Mouse (Mus musculus) MEL (cell line): ENCODE results near the gene Ccdc120.

Experiments
- CHD1 ChIP-seq: IDR thresholded peaks from 2 replicates; pipeline ENCODE4 v1.6.1; 2012; ENCODE audit warnings: low read depth, mild to moderate bottlenecking, inconsistent platforms, low read length, improper control_type of control experiment
- CTCF ChIP-seq, 3 experiments: IDR thresholded peaks in 2 of 3; conservative IDR thresholded peaks in 1 of 3; 2 replicates each; pipeline ENCODE4 v1.5.1; 2011 to 2012; ENCODE audit warnings: low read length in 3 of 3, low read depth in 2 of 3, mild to moderate bottlenecking in 2 of 3, improper control_type of control experiment in 1 of 3, inconsistent platforms in 1 of 3, mixed read lengths in 1 of 3, moderate library complexity in 1 of 3; ENCODE audit not compliant: control insufficient read depth in 1 of 3, insufficient read depth in 1 of 3, poor library complexity in 1 of 3, severe bottlenecking in 1 of 3
- ELF1 ChIP-seq: IDR thresholded peaks from 2 replicates; pipeline ENCODE4 v1.6.1; 2014; ENCODE audit warnings: low read depth, mild to moderate bottlenecking, inconsistent platforms, low read length, improper control_type of control experiment, moderate library complexity
- EP300 ChIP-seq, 2 experiments: IDR thresholded peaks; 2 replicates each; pipeline ENCODE4 v1.6.1; 2011; ENCODE audit warnings: improper control_type of control experiment in 2 of 2, low read length in 2 of 2, low read depth in 1 of 2, mild to moderate bottlenecking in 1 of 2
- ETS1 ChIP-seq: IDR thresholded peaks from 2 replicates; pipeline ENCODE4 v1.6.1; 2012; ENCODE audit warnings: low read depth, mild to moderate bottlenecking, inconsistent platforms, low read length, improper control_type of control experiment, moderate library complexity
- GATA1 ChIP-seq: IDR thresholded peaks from 2 replicates; pipeline ENCODE4 v1.6.1; 2011; ENCODE audit warnings: low read depth, low read length, improper control_type of control experiment
- JUND ChIP-seq: IDR thresholded peaks from 2 replicates; pipeline ENCODE4 v1.6.1; 2011; ENCODE audit warnings: low read depth, mild to moderate bottlenecking, improper control_type of control experiment, low read length
- MAX ChIP-seq: IDR thresholded peaks from 2 replicates; pipeline ENCODE4 v1.6.1; 2011; ENCODE audit warnings: low read length, improper control_type of control experiment
- MEF2A ChIP-seq: IDR thresholded peaks from 2 replicates; pipeline ENCODE4 v1.6.1; 2014; ENCODE audit warnings: low read depth, mild to moderate bottlenecking, inconsistent platforms, low read length, improper control_type of control experiment; ENCODE audit not compliant: poor library complexity, insufficient replicate concordance, severe bottlenecking; ENCODE audit errors: extremely low read depth
- POLR2AphosphoS2 ChIP-seq: IDR thresholded peaks from 2 replicates; pipeline ENCODE4 v1.6.1; 2011; ENCODE audit warnings: low read length, improper control_type of control experiment
- RCOR1 ChIP-seq: IDR thresholded peaks from 2 replicates; pipeline ENCODE4 v1.6.1; 2012; ENCODE audit warnings: low read depth, mild to moderate bottlenecking, inconsistent platforms, low read length, improper control_type of control experiment
- SIN3A ChIP-seq: IDR thresholded peaks from 2 replicates; pipeline ENCODE4 v1.6.1; 2012; ENCODE audit warnings: low read length, improper control_type of control experiment, inconsistent platforms
- USF1 ChIP-seq: IDR thresholded peaks from 2 replicates; pipeline ENCODE4 v1.6.1; 2014; ENCODE audit warnings: low read depth, mild to moderate bottlenecking, inconsistent platforms, low read length, improper control_type of control experiment, moderate library complexity
- ZNF384 ChIP-seq: IDR thresholded peaks from 2 replicates; pipeline ENCODE4 v1.6.1; 2012; ENCODE audit warnings: low read depth, mild to moderate bottlenecking, inconsistent platforms, low read length, improper control_type of control experiment

DNA sequence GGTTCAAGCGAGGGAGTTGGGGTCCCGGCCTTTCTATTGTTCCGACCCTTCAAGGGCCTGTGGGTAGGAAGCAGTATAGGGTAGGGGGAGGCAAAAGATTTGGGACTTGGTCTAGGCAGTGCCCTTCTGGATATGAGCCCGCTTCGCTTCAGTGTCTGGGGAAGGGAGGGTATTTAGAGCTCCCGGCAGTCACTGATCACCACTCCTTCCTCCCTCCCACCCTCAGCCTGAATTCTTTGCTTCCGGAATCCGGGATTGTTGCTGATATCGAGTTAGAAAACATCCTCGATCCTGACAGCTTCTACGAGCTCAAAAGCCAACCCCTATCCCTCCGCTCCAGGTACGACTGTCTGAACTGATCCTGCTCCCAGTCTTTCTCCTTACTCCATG is 14.6 kb upstream of the Ccdc120 start:
- TF ChIP-seq CTCF (IDR thresholded peaks at IDR 0.05 in 2 of 3, conservative IDR thresholded peaks at IDR 0.05 in 1 of 3; ENCODE audit: control insufficient read depth in 1 of 3, insufficient read depth in 1 of 3, low read depth in 2 of 3, low read length in 3 of 3, poor library complexity in 1 of 3, severe bottlenecking in 1 of 3) (no peak), JUND (no peak), SIN3A (no peak), EP300 (IDR thresholded peaks at IDR 0.05; ENCODE audit: low read depth in 1 of 2, low read length in 2 of 2) (no peak), MAX (no peak), CHD1 (no peak), POLR2AphosphoS2 (no peak), ZNF384 (no peak), MEF2A (no peak), GATA1 (no peak), ETS1 (no peak), RCOR1 (no peak), ELF1 (no peak), USF1 (no peak)
